Mouse (Mus musculus): Measurements from ENCODE around the gene Smyd4.

DNA sequence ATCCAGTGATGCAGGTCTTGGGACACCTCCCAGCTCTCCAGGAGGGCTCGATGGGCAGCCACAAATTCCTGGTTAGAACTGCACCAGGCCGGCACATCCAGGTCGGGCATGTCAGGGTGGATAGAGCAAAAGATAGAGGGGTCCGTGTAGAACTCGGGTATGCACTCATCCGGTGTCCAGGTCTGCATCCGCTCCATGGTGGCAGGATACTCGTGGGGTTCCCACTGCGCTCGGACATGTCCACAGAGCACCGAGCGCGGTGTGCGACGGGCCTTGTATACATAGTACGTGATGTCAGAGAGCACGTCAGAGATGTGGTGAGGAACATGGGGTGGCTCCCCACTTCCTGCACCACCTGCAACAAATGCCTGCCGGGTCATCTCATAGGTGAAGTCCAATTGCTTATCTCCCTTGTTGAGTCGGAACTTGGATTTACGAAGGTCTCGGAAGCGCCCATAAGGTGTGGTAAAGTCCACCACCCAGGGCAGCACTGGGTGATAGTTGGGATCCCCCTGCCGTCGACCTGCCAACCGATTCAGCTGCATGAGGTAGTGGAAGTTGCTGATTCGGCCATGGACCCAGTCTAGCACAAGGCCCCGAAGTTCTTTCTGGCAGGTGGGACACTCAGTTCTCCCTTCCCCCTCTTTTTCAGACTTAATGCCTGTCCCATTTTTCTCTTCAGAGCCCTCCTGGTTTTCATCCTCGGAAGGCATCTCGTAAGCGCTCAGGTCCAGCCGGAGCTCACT is 104.8 kb downstream of the Smyd4 start:
- no peak for TF ChIP-seq CTCF (IDR thresholded peaks at IDR 0.05; ENCODE audit: low read depth)
- no peak for TF ChIP-seq EP300 (IDR thresholded peaks at IDR 0.05; ENCODE audit: low read depth)
